Mouse (Mus musculus) ES-Bruce4 (cell line): Measurements from ENCODE around the gene Cfl1.

Source experiments
- CTCF ChIP-seq: IDR thresholded peaks from one replicate; pipeline ENCODE4 v1.8.1; 2011; ENCODE audit warnings: low read depth, low read length
- POLR2A ChIP-seq: IDR thresholded peaks from one replicate; pipeline ENCODE4 v1.8.1; 2011; ENCODE audit warnings: low read length; ENCODE audit not compliant: insufficient read depth

DNA sequence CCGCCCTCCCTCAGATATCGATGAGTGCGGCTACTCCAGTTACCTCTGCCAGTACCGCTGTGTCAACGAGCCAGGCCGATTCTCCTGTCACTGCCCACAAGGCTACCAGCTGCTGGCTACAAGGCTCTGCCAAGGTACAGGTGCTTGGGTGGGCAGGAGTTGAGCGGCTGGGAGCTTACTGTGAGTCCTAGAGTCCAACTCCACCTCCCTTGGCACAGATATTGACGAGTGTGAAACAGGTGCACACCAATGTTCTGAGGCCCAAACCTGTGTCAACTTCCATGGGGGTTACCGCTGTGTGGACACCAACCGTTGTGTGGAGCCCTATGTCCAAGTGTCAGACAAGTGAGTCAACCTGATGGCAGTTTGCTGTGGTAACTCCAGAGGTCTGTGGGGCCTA, 10.2 kb upstream of the Cfl1 start:
- TF ChIP-seq CTCF (no peak), POLR2A (no peak)
